Mouse (Mus musculus) mesoderm, embryonic 11.5 days (tissue): Measurements from ENCODE around the gene Aym1.
A peak's percentile ranks its signal among the peaks of the same experiment; 100 is the strongest.
"Not testable (repeated sequence)": the region's sequence is repeated elsewhere in the genome, so short reads cannot be mapped to it uniquely, and the experiment has no call there.

Source experiments
- DNase-seq: peaks from one replicate; pipeline ENCODE4 v3.0.0-alpha.2; 2012; ENCODE audit warnings: low read depth, low spot score

The Aym1 gene

GRCm38 (mm10) chr5:113352636-113353035, 4.5 kb upstream of the Aym1 start:
- no peak for DNase-seq

- DNase-seq, result no peak
Observed at GRCm38 (mm10) chr5:113354311-113354710, 2.8 kb upstream of the Aym1 start.

- DNase-seq, result no peak
Observed at GRCm38 (mm10) chr5:113357656-113358055, 562 bp downstream of the Aym1 start.

GRCm38 (mm10) chr5:113358833-113359232, 1.7 kb downstream of the Aym1 start:
- DNase-seq, result no peak

GRCm38 (mm10) chr5:113361283-113361682, 4.2 kb downstream of the Aym1 start:
- DNase-seq, result no peak

GRCm38 (mm10) chr5:113362258-113362996, 5.3 kb downstream of the Aym1 start:
- no peak for DNase-seq

GRCm38 (mm10) chr5:113363177-113363576, 6.1 kb downstream of the Aym1 start:
- no peak for DNase-seq

GRCm38 (mm10) chr5:113365921-113366320, 8.8 kb downstream of the Aym1 start:
- peak; percentile 89 for DNase-seq

- not testable (repeated sequence) for DNase-seq
Observed at GRCm38 (mm10) chr5:113367726-113368125, 10.6 kb downstream of the Aym1 start.

GRCm38 (mm10) chr5:113369262-113369868, 12.3 kb downstream of the Aym1 start:
- no peak for DNase-seq

GRCm38 (mm10) chr5:113372449-113372848, 15.4 kb downstream of the Aym1 start:
- no peak for DNase-seq

- DNase-seq, result peak; percentile 85
Observed at GRCm38 (mm10) chr5:113372995-113373950, 16.2 kb downstream of the Aym1 start.

- DNase-seq, result peak; percentile 60
Observed at GRCm38 (mm10) chr5:113374290-113374689, 17.2 kb downstream of the Aym1 start.

- peak; percentile 59 for DNase-seq
Observed at GRCm38 (mm10) chr5:113375783-113376182, 18.7 kb downstream of the Aym1 start.

GRCm38 (mm10) chr5:113376292-113376691, 19.2 kb downstream of the Aym1 start:
- no peak for DNase-seq

GRCm38 (mm10) chr5:113379416-113379815, 22.3 kb downstream of the Aym1 start:
- no peak for DNase-seq

GRCm38 (mm10) chr5:113380553-113380952, 23.5 kb downstream of the Aym1 start:
- no peak for DNase-seq

- no peak for DNase-seq
Observed at GRCm38 (mm10) chr5:113382580-113382979, 25.5 kb downstream of the Aym1 start.

- no peak for DNase-seq
Observed at GRCm38 (mm10) chr5:113393766-113394165, 36.7 kb downstream of the Aym1 start.

- no peak for DNase-seq
Observed at GRCm38 (mm10) chr5:113396286-113396934, 39.3 kb downstream of the Aym1 start.

- peak; percentile 31 for DNase-seq
Observed at GRCm38 (mm10) chr5:113397443-113398317, 40.6 kb downstream of the Aym1 start.
